Mouse (Mus musculus): ENCODE data around the gene Trim67. TPM values are rescaled to one million over a fixed set of nuclear protein-coding genes. Genes with fewer than 3 reads are reported as not detected.

Trim67 gene
- polyA plus RNA-seq (2016; fragmentation: Nextera tagmentation; extraction: Ambion mirVana) = 0.18 and 0.35 TPM in 2 replicates

DNA sequence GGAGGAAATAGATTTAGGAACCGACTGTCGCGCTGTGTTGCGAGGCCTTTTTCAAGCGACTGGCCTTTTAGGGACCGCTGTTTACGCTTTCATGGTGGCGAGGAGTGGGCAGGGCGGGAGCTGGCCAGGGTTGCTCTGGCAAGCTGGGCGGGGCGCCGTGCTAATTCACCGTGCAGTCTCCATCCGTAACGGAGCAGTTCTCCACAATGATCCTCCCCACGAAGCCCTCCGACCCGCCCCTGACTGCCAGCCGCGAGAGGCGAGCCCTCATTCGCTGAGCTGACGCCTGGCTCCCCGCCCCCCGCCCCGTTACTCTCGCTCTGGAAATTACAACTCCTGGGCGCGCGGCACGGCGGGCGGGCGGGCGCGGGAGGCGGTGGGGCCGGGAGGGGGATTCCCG, at the start of gene Trim67:
Gene Trim67 (plus strand): TSS at position 385 of the 400 bp plus-strand sequence.
- DNase-seq (ENCODE audit: extremely low spot score, low spot score) = peak; percentile 81
- under 1% methylated on average over 39 of the region's 39 CpGs for WGBS
- H3K4me1 ChIP-seq = peaks cover 37% of the 10 kb centered on the region
- peaks cover 83% of the 10 kb centered on the region for H3K27me3 ChIP-seq (ENCODE audit: poor library complexity, severe bottlenecking)
- peak within 1 kb of the TSS; percentile 72 for H3K27ac ChIP-seq
- H3K9me3 ChIP-seq = no peaks in the 10 kb centered on the region
- H3K4me3 ChIP-seq = peak within 1 kb of the TSS; percentile 71
- H3K36me3 ChIP-seq (replicated peaks) = no peaks in the 10 kb centered on the region

DNA sequence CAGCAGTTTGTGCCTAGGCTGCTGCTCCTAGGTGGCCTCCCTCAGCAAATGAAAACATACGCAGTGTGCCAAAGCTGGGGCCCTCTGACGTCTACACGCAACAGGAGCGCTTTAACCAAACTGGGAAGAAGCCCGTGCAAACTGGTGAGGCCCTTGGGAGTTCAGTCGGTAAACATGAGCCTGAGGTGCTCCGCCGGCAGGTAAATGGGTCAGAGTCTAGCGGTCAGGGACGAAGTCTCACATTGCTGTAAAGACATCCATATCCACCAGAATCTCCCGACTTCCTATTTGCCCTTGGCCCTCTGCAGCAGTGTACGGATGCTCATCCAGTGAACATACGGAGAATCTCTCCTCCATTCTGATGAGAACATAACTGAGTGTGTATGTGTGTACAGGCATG, 46.2 kb upstream of the Trim67 start:
- H3K4me1 ChIP-seq = peaks cover 21% of the 10 kb centered on the region
- H3K4me3 ChIP-seq = no peak overlapping the region
- DNase-seq (ENCODE audit: extremely low spot score, low spot score) = no peak
- WGBS = 78% methylated on average over 13 of the region's 13 CpGs
- H3K27ac ChIP-seq = no peak overlapping the region
- H3K9me3 ChIP-seq = no peaks in the 10 kb centered on the region
- peaks cover 30% of the 10 kb centered on the region for H3K27me3 ChIP-seq (ENCODE audit: poor library complexity, severe bottlenecking)
- H3K36me3 ChIP-seq (replicated peaks) = peaks cover 4% of the 10 kb centered on the region

DNA sequence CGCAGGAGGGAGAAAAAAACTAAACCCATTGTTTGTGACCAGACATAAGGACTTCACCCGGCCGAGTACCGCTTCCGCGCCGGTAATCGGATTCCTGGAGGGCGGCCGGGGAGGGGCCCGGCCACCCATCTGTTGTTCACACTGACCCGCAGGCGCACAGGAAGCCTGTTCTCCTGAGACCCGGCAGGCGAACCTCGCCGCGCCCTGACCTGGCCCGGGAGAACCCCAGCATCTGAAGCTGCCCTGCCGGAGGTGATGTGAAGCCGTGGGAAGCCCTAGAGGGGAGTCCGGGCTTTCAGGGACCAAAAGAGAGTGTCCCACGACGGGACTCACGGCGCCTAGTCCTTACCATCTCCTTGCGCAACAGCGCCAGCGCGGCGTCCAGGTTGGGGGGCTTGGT, 41.7 kb upstream of the Trim67 start:
- peaks cover 31% of the 10 kb centered on the region for H3K4me1 ChIP-seq
- under 1% methylated on average over 31 of the region's 31 CpGs for WGBS
- H3K4me3 ChIP-seq = peak overlapping the region; percentile 65
- no peaks in the 10 kb centered on the region for H3K36me3 ChIP-seq (replicated peaks)
- H3K9me3 ChIP-seq = no peaks in the 10 kb centered on the region
- peak; percentile 36 for DNase-seq (ENCODE audit: extremely low spot score, low spot score)
- peak overlapping the region; percentile 63; the same call in 1 of the 2 replicates for H3K27ac ChIP-seq
- peaks cover 72% of the 10 kb centered on the region for H3K27me3 ChIP-seq (ENCODE audit: poor library complexity, severe bottlenecking)

DNA sequence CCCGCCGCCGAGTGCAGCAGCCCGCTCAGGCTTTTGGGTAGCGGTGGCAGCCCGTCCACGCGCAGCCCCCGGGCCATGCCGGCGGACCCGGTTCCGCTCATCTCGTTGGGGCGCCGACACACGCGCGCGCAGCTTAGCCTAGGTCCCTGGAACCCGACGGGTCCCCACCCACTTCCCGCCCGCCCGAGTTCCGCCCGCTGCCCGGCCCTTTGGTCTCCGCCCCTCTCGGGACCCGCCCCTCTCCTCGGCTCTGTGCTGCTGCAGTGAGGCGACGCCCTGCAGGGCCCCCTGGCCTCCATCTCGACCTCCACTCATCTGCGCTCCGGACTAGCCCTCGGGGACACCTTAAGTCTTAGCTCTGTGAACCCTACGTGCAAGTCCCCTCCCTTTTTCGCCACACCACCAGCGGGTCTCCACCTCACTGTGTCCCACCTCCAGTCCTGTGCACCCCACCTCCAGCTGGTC, 41.2 kb upstream of the Trim67 start, which contains the start of gene Fam89a:
Gene Fam89a (minus strand): TSS at position 124 of the 465 bp plus-strand sequence.
- Histone ChIP-seq H3K4me1 (peaks cover 33% of the 10 kb centered on the region), H3K27ac (peak within 1 kb of the TSS; percentile 63; the same call in 1 of the 2 replicates), H3K9me3 (no peaks in the 10 kb centered on the region), H3K36me3 (replicated peaks) (no peaks in the 10 kb centered on the region), H3K27me3 (ENCODE audit: poor library complexity, severe bottlenecking) (peaks cover 72% of the 10 kb centered on the region), H3K4me3 (peak within 1 kb of the TSS; percentile 65)
- WGBS = under 1% methylated on average over 41 of the region's 41 CpGs
- DNase-seq (ENCODE audit: extremely low spot score, low spot score) = peak; percentile 38

DNA sequence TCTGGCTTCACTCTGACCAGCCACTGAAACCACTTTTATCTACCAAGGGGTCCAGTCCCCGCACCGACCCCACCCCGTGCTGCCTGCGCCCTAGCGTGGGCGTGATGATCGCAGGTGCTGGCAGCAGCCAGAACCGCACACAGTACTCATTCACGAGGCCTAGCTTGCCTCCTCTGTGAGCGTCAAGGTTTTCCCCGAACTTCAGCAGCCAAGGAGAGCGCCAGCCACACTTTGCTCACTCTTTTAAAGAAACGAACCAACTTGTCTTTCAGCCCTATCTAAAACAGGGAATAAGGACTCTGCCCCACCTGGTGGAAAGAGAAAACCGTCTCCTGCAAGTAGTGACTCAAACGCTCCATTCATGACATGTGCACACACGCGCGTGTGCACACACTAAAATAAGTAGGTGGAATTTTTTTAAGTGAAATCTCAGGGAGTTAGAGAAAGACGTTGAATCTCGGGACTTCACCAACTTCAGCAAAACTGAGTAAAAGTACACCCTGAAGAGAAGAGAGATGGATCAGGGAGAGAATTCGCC, 40.5 kb upstream of the Trim67 start:
- Histone ChIP-seq H3K36me3 (replicated peaks) (no peaks in the 10 kb centered on the region), H3K4me3 (peak overlapping the region; percentile 65), H3K27me3 (ENCODE audit: poor library complexity, severe bottlenecking) (peaks cover 72% of the 10 kb centered on the region), H3K9me3 (no peaks in the 10 kb centered on the region), H3K4me1 (peaks cover 39% of the 10 kb centered on the region), H3K27ac (no peak overlapping the region)
- WGBS = 30% methylated on average over 21 of the region's 21 CpGs
- DNase-seq (ENCODE audit: extremely low spot score, low spot score) = no peak

DNA sequence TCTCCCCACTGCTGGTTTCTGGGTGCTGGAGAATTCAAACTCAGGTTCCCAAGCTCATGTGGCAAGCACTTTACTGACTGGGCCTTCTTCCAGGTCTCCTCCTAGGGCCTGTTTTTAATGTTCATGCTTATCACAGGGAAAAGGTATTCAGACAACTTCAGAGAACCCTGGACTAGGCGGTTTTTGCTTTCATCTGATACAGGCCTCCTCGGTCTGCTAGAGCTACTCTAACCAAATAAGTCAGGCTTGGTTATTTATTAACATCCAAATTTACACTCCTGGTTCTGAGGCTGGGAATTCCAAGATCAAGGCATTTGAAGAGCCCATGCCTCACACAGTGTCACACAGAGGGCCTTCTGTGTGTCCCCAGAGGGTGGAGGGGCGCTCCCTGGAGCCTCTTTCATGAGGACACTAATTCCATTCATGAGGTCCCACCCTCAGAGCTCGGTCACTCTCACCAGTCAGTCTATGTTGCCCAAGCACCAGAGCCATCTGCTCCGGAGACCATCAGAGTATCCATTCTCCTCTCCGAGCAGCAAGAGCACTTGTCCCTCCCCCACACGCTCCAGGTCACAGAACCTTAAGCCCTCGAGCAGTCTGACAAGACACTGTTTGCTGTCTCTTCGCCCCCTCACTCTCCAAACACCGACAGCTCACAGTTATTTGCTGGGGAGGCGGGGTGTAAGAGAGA, 38.6 kb upstream of the Trim67 start:
- no peak overlapping the region for H3K27ac ChIP-seq
- no peaks in the 10 kb centered on the region for H3K9me3 ChIP-seq
- no peak overlapping the region for H3K4me3 ChIP-seq
- no peaks in the 10 kb centered on the region for H3K36me3 ChIP-seq (replicated peaks)
- 14% methylated on average over 11 of the region's 11 CpGs for WGBS
- H3K4me1 ChIP-seq = peaks cover 41% of the 10 kb centered on the region
- H3K27me3 ChIP-seq (ENCODE audit: poor library complexity, severe bottlenecking) = peaks cover 66% of the 10 kb centered on the region
- no peak for DNase-seq (ENCODE audit: extremely low spot score, low spot score)

DNA sequence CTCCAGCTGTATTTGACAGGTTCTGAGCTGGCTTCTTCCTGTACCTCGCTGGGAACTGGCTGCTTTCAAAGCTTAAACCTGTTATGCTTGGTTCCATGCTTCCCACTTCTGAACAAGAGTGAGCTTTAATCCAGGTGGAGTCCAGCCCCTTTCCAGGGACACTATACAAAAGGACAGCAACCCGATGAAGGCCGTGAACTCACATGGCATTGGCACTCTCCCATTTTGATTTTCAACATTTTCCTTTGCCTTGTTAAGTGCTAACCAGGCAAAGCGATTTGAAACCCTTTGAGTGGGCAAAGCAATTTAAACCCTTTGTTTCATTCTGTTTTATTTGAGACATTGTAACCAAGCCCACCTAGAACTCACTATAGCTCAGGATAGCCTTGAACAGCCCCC, 38.1 kb upstream of the Trim67 start:
- WGBS = 35% methylated on average over 4 of the region's 4 CpGs
- DNase-seq (ENCODE audit: extremely low spot score, low spot score) = no peak
- Histone ChIP-seq H3K27me3 (ENCODE audit: poor library complexity, severe bottlenecking) (peaks cover 61% of the 10 kb centered on the region), H3K4me3 (no peak overlapping the region), H3K36me3 (replicated peaks) (no peaks in the 10 kb centered on the region), H3K9me3 (no peaks in the 10 kb centered on the region), H3K4me1 (peaks cover 41% of the 10 kb centered on the region), H3K27ac (no peak overlapping the region)

DNA sequence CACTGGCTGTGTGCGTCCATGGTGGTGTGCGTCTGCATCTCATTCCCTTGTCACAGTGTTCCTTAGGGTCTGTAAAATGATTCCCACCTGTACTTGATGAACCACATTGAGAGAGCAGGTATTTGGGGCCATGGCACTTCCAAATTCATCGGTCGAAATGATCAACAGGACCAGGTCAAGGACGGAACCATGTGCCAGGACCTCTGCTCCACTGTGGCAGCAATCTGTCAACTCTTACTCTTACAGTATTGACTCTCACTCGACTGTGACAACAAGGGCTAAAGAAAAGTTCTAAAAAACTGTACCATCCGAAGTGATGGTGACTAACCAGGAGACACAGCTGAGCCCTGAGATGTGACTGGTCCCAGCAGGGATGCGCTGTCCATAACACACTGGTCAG, 37.4 kb upstream of the Trim67 start:
- 86% methylated on average over 8 of the region's 8 CpGs for WGBS
- DNase-seq (ENCODE audit: extremely low spot score, low spot score) = no peak
- H3K27me3 ChIP-seq (ENCODE audit: poor library complexity, severe bottlenecking) = peaks cover 54% of the 10 kb centered on the region
- peaks cover 41% of the 10 kb centered on the region for H3K4me1 ChIP-seq
- H3K27ac ChIP-seq = no peak overlapping the region
- H3K9me3 ChIP-seq = no peaks in the 10 kb centered on the region
- no peak overlapping the region for H3K4me3 ChIP-seq
- H3K36me3 ChIP-seq (replicated peaks) = no peaks in the 10 kb centered on the region

DNA sequence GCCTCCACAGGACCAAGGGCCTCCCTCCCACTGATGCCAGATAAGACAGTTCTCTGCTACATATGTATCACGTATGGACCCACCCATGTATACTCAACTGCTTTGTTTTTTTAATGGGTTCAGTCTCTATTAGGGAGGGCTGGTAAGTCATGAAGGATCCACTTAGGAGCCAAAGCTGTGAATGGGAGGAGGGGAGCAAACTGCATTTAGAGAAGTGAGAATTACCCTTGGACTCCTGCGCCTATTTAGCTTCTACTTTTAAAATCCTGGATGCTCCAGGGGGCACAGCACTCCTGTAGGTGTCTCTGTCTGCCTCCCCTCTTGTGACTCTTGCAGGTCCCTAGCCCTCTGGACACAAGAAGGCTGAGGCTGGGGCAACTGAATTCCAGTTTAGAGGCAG, 36.7 kb upstream of the Trim67 start:
- peaks cover 35% of the 10 kb centered on the region for H3K4me1 ChIP-seq
- H3K4me3 ChIP-seq = no peak overlapping the region
- H3K27ac ChIP-seq = no peak overlapping the region
- 63% methylated on average over 2 of the region's 2 CpGs for WGBS
- H3K36me3 ChIP-seq (replicated peaks) = no peaks in the 10 kb centered on the region
- DNase-seq (ENCODE audit: extremely low spot score, low spot score) = no peak
- H3K27me3 ChIP-seq (ENCODE audit: poor library complexity, severe bottlenecking) = peaks cover 47% of the 10 kb centered on the region
- H3K9me3 ChIP-seq = no peaks in the 10 kb centered on the region

DNA sequence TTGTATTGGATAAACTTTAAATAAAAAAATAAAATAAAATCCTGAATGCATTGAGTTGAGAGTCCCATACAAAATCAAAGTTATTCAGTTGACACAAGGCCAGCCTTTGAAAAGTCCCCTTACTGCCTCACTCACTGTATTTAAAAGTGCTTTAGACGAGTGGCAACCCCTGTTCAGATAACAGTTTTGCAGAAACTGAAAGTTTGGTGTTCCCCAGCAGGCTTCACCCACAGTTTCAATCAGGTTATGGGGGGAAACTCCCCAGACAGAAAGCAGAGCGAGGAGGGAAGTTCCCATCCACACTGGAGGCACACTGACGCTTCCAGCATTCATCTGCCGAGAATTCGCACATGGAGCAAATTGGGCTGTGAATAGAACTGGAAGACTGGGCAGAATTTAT, 36.3 kb upstream of the Trim67 start:
- H3K27ac ChIP-seq = no peak overlapping the region
- peaks cover 30% of the 10 kb centered on the region for H3K4me1 ChIP-seq
- peaks cover 43% of the 10 kb centered on the region for H3K27me3 ChIP-seq (ENCODE audit: poor library complexity, severe bottlenecking)
- no peak overlapping the region for H3K4me3 ChIP-seq
- DNase-seq (ENCODE audit: extremely low spot score, low spot score) = no peak
- WGBS = 72% methylated on average over 5 of the region's 5 CpGs
- H3K36me3 ChIP-seq (replicated peaks) = no peaks in the 10 kb centered on the region
- H3K9me3 ChIP-seq = no peaks in the 10 kb centered on the region

DNA sequence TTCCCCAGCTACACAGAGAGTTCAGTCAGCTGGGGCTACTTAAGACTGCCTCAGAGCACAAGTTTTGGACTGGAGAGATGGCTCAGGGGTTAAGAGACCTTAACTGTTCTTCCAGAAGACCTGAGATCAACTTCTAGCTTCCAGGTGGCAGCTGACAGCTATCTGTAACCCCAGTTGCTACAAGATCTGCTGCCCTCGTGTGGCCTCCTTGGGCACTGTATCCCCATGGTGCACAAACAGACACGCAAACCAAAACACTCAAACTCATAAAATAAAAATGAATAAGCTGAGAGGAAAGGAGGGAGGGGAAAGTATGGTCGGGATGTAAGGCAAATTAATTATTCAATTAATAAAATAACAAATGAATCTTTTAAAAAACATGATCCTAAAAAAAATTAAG, 34.3 kb upstream of the Trim67 start:
- H3K27ac ChIP-seq = no peak overlapping the region
- no peak overlapping the region for H3K4me3 ChIP-seq
- H3K36me3 ChIP-seq (replicated peaks) = no peaks in the 10 kb centered on the region
- peaks cover 23% of the 10 kb centered on the region for H3K27me3 ChIP-seq (ENCODE audit: poor library complexity, severe bottlenecking)
- no peak for DNase-seq (ENCODE audit: extremely low spot score, low spot score)
- peaks cover 21% of the 10 kb centered on the region for H3K4me1 ChIP-seq
- no peaks in the 10 kb centered on the region for H3K9me3 ChIP-seq
- WGBS = 51% methylated on average over 3 of the region's 3 CpGs

DNA sequence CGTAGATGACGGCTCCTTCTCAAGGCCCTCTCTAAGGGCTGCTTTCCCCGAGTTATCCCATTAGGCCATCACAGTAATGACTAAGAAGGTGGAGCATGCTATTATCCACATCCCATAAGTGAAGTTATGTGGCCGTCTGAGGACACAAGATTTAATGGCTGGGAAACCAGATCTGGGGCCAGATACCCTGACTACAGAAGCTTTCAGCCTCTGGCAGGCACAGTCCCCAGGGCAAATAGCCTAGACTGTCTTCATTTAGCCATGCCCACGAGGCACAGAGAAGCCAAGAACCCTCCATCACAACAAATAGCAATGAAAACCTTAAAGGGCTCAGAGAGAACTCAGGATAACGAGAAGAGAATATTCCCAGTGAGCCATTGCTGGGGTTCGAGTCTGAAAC, 29.8 kb upstream of the Trim67 start:
- DNase-seq (ENCODE audit: extremely low spot score, low spot score) = no peak
- Histone ChIP-seq H3K27ac (no peak overlapping the region), H3K36me3 (replicated peaks) (no peaks in the 10 kb centered on the region), H3K9me3 (no peaks in the 10 kb centered on the region), H3K4me1 (no peaks in the 10 kb centered on the region), H3K4me3 (no peak overlapping the region), H3K27me3 (ENCODE audit: poor library complexity, severe bottlenecking) (no peaks in the 10 kb centered on the region)
- WGBS = 69% methylated on average over 7 of the region's 7 CpGs

DNA sequence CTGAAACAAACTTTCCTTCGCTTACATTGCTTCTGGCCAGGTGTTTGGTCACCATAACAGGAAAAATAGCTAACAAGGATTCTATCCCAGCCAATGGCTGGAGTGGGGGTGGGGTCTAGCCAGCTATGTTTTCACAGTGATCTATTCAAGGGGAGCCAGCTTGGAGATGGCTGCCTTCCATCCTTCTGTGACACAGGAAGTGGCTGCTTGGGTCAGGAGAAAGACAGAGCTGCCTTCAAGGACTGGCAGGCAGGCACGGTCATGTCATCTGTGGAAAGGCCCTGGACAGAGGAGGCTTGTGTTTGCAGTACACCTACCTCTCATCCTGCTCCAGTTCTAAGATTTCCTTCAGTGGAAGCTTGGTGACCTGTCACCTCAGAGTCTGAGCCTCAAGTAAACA, 20.5 kb upstream of the Trim67 start:
- Histone ChIP-seq H3K27me3 (ENCODE audit: poor library complexity, severe bottlenecking) (peaks cover 27% of the 10 kb centered on the region), H3K9me3 (no peaks in the 10 kb centered on the region), H3K4me3 (no peak overlapping the region), H3K27ac (no peak overlapping the region), H3K4me1 (peaks cover 7% of the 10 kb centered on the region), H3K36me3 (replicated peaks) (no peaks in the 10 kb centered on the region)
- DNase-seq (ENCODE audit: extremely low spot score, low spot score) = no peak
- WGBS = 68% methylated on average over 2 of the region's 2 CpGs
